Mouse (Mus musculus): ENCODE results near the gene Hnrnpdl. TPM values are rescaled to one million over a fixed set of nuclear protein-coding genes. Genes with fewer than 3 reads are reported as not detected.

Gene Hnrnpdl
- 41.5 and 93.7 TPM in 2 replicates for polyA plus RNA-seq (2012; rRNA removed; ENCODE audit: low replicate concordance)

GRCm38 (mm10) chr5:100039602-100040142 lies at the start of gene Hnrnpdl, which contains the start of gene Enoph1:
Gene Hnrnpdl (minus strand): TSS chr5:100039664.
Gene Enoph1 (plus strand): TSS chr5:100039985.

Other genes starting within 250 kb of the Hnrnpdl start
- gene Vamp9, start 133.4 kb downstream of the Hnrnpdl start, polyA plus RNA-seq (2012; rRNA removed; ENCODE audit: low replicate concordance): 0.46 TPM in 1 of 2 replicates, not detected in the other
- gene Hnrnpd, start 60.7 kb downstream of the Hnrnpdl start, polyA plus RNA-seq (2012; rRNA removed; ENCODE audit: low replicate concordance): 7.6 and 24.9 TPM in 2 replicates
- gene 4930524J08Rik, start 60.6 kb downstream of the Hnrnpdl start, polyA plus RNA-seq (2012; rRNA removed; ENCODE audit: low replicate concordance): 0.80 and 2.6 TPM in 2 replicates
- gene Enoph1, start 321 bp upstream of the Hnrnpdl start, polyA plus RNA-seq (2012; rRNA removed; ENCODE audit: low replicate concordance): 22.3 and 33.9 TPM in 2 replicates
- 0.04 and 0.28 TPM in 2 replicates for gene Tmem150c, start 120.1 kb upstream of the Hnrnpdl start, polyA plus RNA-seq (2012; rRNA removed; ENCODE audit: low replicate concordance)

All from subcutaneous adipose tissue, adult 2 months (tissue).